ENCODE assay signal across 19 mouse cellular contexts in genomic region chr17:64180546-64180945, GRCm38 (mm10).
"Had no signal": no experiment of that assay in that cellular context is flagged by ENCODE, and none has a peak within 500 bp of the region (broad histone marks: within the 10 kb centered on the region; RNA-seq: fewer than 3 reads in every experiment).

No protein-coding gene starts in this region.

- H3K4me2 ChIP-seq: lung, embryonic 15.5 days; midbrain, embryonic 12.5 days; neural tube, embryonic 13.5 days; neural tube, embryonic 15.5 days had no signal

- H3K9me3 ChIP-seq: lung, embryonic 15.5 days; midbrain, embryonic 10.5 days; midbrain, embryonic 12.5 days; neural tube, embryonic 13.5 days; neural tube, embryonic 15.5 days had no signal

- H3K27ac ChIP-seq: lung, embryonic 15.5 days; midbrain, embryonic 10.5 days; midbrain, embryonic 12.5 days; neural tube, embryonic 13.5 days; neural tube, embryonic 15.5 days had no signal

- H3K27me3 ChIP-seq: lung, embryonic 15.5 days; midbrain, embryonic 12.5 days; neural tube, embryonic 13.5 days; neural tube, embryonic 15.5 days had no signal

- H3K4me1 ChIP-seq: lung, embryonic 15.5 days; midbrain, embryonic 12.5 days; neural tube, embryonic 13.5 days; neural tube, embryonic 15.5 days had no signal

- DNase-seq: lung, adult 2 months; lung, postnatal 14 days; lung, postnatal 36 days; retina, postnatal 1 day; right cerebral cortex, adult 18-20 months; right cerebral cortex, postnatal 25 days; right cerebral cortex, postnatal 4 days; spleen, adult 18-20 months; thymus, adult 18-20 months; thymus, postnatal 14 days; thymus, postnatal 36 days had no signal

- H3K9ac ChIP-seq: lung, embryonic 15.5 days; midbrain, embryonic 12.5 days; neural tube, embryonic 13.5 days; neural tube, embryonic 15.5 days had no signal

- ATAC-seq: lung, postnatal 0 days; midbrain, embryonic 16.5 days had no signal

- H3K4me3 ChIP-seq: lung, embryonic 15.5 days; midbrain, embryonic 10.5 days; midbrain, embryonic 12.5 days; myocyte; neural tube, embryonic 13.5 days; neural tube, embryonic 15.5 days had no signal

- H3K36me3 ChIP-seq: lung, embryonic 15.5 days; midbrain, embryonic 10.5 days; midbrain, embryonic 12.5 days; neural tube, embryonic 13.5 days; neural tube, embryonic 15.5 days had no signal
